Mouse (Mus musculus) gastrocnemius, postnatal 14 days (tissue): ENCODE data around the gene Dusp19. TPM values are rescaled to one million over a fixed set of nuclear protein-coding genes. Genes with fewer than 3 reads are reported as not detected.

ENCODE experiments used
- DNase-seq: peaks from one replicate; pipeline ENCODE4 v3.0.0; 2021; ENCODE audit warnings: mixed read lengths
- intact Hi-C: fragments of 180-260 bp; cut with DNase I; formaldehyde crosslinking; loops from one replicate; pipeline ENCODE4 v1.15.1; 2025; ENCODE audit warnings: low total_unique reads
- long read RNA-seq, 2 experiments: library from polyadenylated mRNA; stranded (forward); transcript quantifications; one replicate each; pipeline ENCODE4 v2.0.0; 2021
- total RNA-seq, 2 experiments: library from RNA; stranded (reverse); gene quantifications; 2 replicates each; pipeline ENCODE4 v1.2.3; 2021

The Dusp19 gene
- total RNA-seq: 1 to 10 TPM; 6.5 TPM
- long read RNA-seq, experiment 1, transcript Dusp19-201 (4 exons, 1,632 nt): major isoform, 6 of 12 reads
- long read RNA-seq, experiment 1, partial matches to known transcripts: 0 of 12 reads
- long read RNA-seq, experiment 1, other reads (novel, unspliced or antisense): 4 of 12 reads
- long read RNA-seq, experiment 2, partial matches to known transcripts: 0 of 6 reads
- long read RNA-seq, experiment 2, other reads (novel, unspliced or antisense): 2 of 6 reads

- intact Hi-C loops: no loop called here
- DNase-seq: peak; percentile 89
Measured at GRCm38 (mm10) chr2:80616854-80617737, at the start of gene Dusp19, which contains the start of gene Nup35. Gene Dusp19 (plus strand): TSS chr2:80617045. Gene Nup35 (plus strand): TSS chr2:80617236.

GRCm38 (mm10) chr2:80567411-80567810 lies 49.4 kb upstream of the Dusp19 start:
- intact Hi-C loops: no loop called here
- no peak for DNase-seq

- no peak for DNase-seq
- intact Hi-C loops: no loop called here
Measured at GRCm38 (mm10) chr2:80570656-80571055, 46.2 kb upstream of the Dusp19 start.

DNA sequence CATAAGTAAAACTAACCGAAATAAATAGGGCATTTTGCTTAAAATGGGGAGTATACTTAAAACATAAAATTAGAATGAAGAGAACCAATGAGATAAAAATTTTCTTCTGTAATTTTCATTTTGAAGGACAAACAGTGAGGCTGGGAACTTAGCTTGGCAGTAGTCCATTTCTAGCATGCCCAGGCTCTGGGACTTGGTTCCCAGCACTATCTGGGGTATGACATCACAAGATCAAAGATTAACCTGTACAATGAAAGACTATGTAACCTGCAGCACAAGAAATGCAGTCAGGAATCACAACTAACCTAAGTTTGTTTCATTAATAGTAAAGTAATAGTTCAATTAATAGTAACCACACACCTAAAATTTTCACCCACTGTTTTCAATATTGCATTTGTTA lies 39.6 kb upstream of the Dusp19 start:
- intact Hi-C loops: no loop called here
- DNase-seq: no peak

DNA sequence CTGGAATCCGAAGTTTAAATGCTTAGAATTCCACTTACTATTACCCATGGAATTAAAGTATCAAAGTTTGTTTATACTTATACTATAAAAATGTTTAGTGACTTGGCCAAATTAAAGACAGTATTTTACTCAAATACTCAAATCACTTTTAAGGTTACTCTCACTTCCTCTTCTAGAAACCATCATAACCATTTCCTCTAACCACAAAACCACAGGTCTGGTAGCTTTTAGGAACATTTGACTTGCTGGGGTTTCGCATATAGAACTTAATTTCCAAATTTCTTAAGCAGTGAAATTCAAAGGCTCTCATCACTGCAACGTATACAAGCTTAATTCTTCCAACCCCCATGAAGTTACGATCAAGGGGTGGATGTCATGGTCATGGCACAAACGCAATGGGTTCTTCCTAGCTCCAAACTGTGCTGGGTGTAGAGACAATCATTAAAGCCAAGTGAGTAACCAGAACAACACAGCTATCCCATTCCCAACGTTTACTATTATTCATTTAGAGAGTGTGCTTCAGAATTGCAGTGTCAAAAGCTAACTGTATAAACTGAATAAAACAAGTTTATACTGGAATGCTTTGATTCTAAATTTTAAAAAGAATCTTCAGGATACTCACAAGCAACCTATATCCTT lies 37.5 kb upstream of the Dusp19 start:
- intact Hi-C loops: no loop called here
- no peak for DNase-seq

GRCm38 (mm10) chr2:80580311-80580961 lies 36.4 kb upstream of the Dusp19 start:
- intact Hi-C loops: no loop called here
- peak; percentile 47 for DNase-seq

DNA sequence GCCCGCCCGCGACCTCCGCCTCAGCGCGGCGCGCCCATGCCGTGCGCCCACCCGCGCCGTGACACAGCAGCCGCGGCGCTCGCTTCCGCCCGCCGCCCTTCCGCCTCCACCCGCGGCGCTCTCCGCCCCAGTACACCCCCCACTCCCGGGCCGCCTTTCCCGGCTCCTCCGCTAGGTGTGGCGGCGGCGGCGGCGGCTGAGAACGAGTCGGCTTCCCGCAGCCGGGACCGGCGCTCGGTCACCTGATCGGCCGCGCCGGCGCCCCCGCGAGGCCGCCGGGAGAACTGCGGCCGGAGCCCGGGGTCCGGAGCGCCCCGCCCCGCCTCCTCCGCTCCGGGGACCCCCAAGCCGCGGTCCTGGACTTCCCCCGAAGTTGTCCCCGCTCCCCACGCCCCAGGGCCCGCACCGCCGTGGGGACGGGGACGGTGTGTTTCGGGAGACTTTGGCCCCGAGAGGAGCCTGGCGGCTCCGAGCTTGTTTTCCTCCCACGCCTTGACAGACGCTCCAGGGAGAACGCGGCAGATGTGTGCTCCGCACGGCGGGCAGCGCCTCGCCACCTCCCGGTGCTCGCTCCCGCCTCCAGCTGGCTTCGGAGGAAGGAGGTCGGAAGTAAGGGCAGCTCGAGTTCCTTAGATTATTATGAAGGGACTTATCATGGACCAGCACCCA lies 35.7 kb upstream of the Dusp19 start, which contains the start of gene Nckap1:
Nckap1 (minus strand) TSS at position 338 of the 669 bp plus-strand sequence.
- DNase-seq: peak; percentile 91
- intact Hi-C loops: no loop called here

GRCm38 (mm10) chr2:80582356-80582755 lies 34.5 kb upstream of the Dusp19 start:
- no peak for DNase-seq
- intact Hi-C loops: no loop called here

DNA sequence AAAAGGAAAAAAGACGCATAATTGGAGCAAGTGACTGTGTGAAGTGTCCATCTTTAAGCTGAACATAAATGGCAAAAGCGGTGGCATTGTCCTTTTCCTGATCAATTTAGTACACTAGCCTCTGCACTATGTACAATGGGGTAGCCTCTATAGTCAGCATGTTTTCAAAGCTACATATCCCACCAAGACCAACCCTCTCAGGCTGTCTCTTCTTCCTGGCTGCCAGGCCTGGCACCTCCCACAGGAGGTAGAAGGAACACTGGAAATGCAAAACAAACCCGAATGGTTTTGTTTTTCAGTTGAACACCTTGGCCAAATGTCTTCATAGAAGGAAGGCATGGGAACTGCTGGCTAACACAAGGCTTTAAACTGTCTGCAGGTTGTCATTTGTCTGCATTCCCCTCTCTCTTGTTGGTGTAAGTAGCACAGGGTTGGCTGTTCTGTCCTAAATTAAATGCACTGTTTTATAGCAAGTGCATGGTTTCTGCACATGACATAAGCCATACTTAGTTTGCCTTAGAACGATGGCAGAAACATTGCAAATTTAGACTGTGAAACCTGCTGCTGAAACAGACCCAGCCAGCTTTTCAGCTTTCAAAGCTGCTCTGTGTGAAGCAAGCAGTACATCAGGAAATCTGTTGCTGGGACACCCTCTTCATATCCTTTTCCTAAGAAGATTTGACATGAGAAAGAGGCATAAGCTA lies 22.5 kb upstream of the Dusp19 start:
- intact Hi-C loops: no loop called here
- no peak for DNase-seq

- DNase-seq: no peak
- intact Hi-C loops: no loop called here
Measured at GRCm38 (mm10) chr2:80596960-80597359, 19.9 kb upstream of the Dusp19 start.

GRCm38 (mm10) chr2:80599850-80600249 lies 17.0 kb upstream of the Dusp19 start:
- intact Hi-C loops: no loop called here
- DNase-seq: no peak

GRCm38 (mm10) chr2:80600611-80601010 lies 16.2 kb upstream of the Dusp19 start:
- DNase-seq: no peak
- intact Hi-C loops: no loop called here

DNA sequence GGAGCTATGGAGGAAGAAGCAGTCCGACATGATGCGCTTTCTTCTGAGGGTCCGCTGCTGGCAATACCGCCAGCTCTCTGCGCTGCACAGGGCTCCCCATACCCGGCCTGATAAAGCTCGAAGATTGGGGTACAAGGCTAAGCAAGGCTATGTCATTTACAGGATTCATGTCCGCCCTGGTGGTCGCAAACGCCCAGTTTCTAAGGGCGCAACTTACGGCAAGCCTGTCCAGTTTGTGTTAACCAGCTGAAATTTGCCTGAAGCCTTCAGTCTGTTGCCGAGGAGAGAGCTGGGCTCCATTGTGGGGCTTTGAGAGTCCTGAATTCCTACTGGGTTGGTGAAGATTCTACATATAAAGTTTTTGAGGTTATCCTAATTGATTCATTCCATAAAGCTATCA lies 14.1 kb upstream of the Dusp19 start:
- intact Hi-C loops: no loop called here
- no peak for DNase-seq

GRCm38 (mm10) chr2:80603771-80604426 lies 12.9 kb upstream of the Dusp19 start:
- intact Hi-C loops: no loop called here
- no peak for DNase-seq

- intact Hi-C loops: no loop called here
- no peak for DNase-seq
Measured at GRCm38 (mm10) chr2:80612286-80612685, 4.6 kb upstream of the Dusp19 start.

GRCm38 (mm10) chr2:80612796-80613195 lies 4.0 kb upstream of the Dusp19 start:
- DNase-seq: no peak
- intact Hi-C loops: no loop called here

DNA sequence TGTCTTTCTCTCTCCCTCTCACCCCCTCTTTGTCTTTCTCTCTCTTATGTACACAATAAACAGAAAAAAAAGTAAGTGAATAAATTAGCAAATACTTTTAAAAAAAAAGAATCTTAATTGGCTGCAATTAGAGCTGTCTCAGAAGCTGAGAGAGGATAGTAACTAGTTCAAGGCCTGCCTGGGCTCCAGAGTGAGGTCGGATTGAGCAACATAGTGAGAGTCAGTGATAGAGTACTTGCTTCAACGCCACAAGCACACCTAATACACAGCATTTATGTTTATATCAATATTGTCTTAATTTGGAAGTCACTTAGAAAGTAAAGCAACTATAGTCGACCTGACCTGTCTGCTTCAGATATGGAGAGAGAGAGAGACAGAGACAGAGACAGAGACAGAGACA lies 2.1 kb downstream of the Dusp19 start:
- intact Hi-C loops: no loop called here
- DNase-seq: no peak

- intact Hi-C loops: no loop called here
- DNase-seq: no peak
Measured at GRCm38 (mm10) chr2:80621921-80622320, 5.1 kb downstream of the Dusp19 start.
